Mouse (Mus musculus): ENCODE measurements around the gene Hist3h2a. TPM values are rescaled to one million over a fixed set of nuclear protein-coding genes. Genes with fewer than 3 reads are reported as not detected.

The Hist3h2a gene
- polyA plus RNA-seq, 1 experiment from 2014 or later: 28.3 TPM

DNA sequence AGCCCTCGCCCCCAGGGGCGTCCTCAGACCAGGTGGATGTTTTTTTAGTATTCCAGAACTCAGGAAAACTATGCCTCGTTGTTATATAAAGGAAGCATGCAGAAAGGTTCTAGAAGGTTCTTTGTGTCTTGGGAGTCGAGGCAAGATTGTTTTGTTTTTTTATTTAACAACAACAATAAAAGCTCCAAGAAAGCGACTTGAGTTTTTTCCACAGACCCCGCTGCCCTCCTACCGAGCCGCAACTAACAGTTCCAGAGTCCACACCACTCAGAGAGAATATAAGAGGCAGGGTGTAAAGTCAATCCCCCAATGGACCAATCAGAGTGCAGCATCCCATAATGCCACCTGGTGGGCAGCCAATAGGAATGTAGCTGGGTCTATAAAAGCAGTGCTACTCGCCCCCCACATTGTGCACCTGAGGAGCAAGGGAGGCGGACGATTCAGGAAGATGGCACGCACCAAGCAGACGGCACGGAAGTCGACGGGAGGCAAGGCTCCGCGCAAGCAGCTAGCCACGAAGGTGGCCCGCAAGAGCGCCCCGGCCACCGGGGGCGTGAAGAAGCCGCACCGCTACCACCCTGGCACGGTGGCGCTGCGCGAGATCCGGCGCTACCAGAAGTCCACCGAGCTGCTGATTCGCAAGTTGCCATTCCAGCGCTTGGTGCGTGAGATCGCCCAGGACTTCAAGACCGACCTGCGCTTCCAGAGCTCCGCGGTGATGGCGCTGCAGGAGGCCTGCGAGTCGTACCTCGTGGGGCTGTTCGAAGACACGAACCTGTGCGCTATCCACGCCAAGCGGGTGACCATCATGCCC is 7.1 kb downstream of the Hist3h2a start:
- 58% methylated on average over 50 of the region's 50 CpGs for WGBS
- ATAC-seq: no peak
- Histone ChIP-seq H3K4me2 (replicated peaks) (no peak overlapping the region), H3K4me1 (replicated peaks) (peaks cover 24% of the 10 kb centered on the region), H3K27ac (no peak overlapping the region), H3K36me3 (no peaks in the 10 kb centered on the region), H3K27me3 (replicated peaks) (peaks cover 11% of the 10 kb centered on the region; the same call in 1 of the 2 replicates), H3K9ac (no peak overlapping the region), H3K9me3 (no peaks in the 10 kb centered on the region), H3K4me3 (replicated peaks) (no peak overlapping the region)

DNA sequence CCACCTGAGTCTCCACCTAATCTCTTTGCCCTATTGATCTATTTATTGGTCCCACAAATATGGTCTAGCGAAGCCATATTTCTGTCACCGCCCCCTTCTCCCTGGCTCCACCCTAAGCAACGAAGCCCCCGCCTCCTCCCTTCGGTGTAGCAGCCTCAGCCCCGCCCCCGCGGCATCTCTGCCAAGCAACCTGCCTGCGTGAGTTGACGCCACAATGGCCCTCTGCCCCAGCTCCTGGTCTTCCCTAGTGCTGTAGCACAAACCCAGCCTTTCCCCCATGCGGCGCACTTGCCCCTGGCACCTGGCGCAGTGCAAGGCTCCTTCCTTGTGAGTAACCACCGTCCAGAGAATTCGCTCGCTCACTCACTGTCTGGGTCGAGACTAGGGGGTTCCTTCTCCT is 9.1 kb downstream of the Hist3h2a start:
- 37% methylated on average over 17 of the region's 17 CpGs for WGBS
- peaks cover 12% of the 10 kb centered on the region for H3K4me1 ChIP-seq (replicated peaks)
- no peaks in the 10 kb centered on the region for H3K36me3 ChIP-seq
- 0 out of 2 replicates have a peak overlapping the region, but pooled peaks have one; percentile 6 for H3K4me2 ChIP-seq (replicated peaks)
- no peak for ATAC-seq
- H3K9me3 ChIP-seq: no peaks in the 10 kb centered on the region
- no peak overlapping the region for H3K27ac ChIP-seq
- H3K27me3 ChIP-seq (replicated peaks): peaks cover 11% of the 10 kb centered on the region; the same call in 1 of the 2 replicates
- H3K4me3 ChIP-seq (replicated peaks): no peak overlapping the region
- no peak overlapping the region for H3K9ac ChIP-seq

DNA sequence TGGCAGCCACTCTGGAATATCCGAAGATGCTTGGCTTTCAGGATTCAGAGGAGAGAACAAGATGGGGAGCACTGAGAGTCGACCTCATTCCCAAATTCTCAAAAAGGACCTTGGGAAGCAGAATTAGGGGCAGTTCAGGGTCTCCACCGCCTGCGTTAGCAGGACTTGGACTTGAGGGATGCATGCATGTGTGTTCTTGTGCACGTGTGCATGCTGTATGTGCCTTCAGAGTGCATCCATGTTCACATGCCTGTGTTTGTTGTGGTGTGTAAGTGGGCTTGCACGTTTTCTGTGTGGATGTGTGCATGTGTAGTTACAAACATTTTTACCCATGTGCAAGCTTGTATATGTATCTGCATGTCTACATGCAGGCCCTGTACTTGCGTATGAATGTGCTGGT is 9.7 kb downstream of the Hist3h2a start:
- WGBS: 89% methylated on average over 7 of the region's 7 CpGs
- no peak overlapping the region for H3K9ac ChIP-seq
- no peak overlapping the region for H3K4me3 ChIP-seq (replicated peaks)
- H3K27ac ChIP-seq: no peak overlapping the region
- no peak for ATAC-seq
- no peaks in the 10 kb centered on the region for H3K36me3 ChIP-seq
- H3K4me1 ChIP-seq (replicated peaks): peaks cover 15% of the 10 kb centered on the region
- H3K27me3 ChIP-seq (replicated peaks): peaks cover 11% of the 10 kb centered on the region; the same call in 1 of the 2 replicates
- H3K9me3 ChIP-seq: no peaks in the 10 kb centered on the region
- H3K4me2 ChIP-seq (replicated peaks): no peak overlapping the region

DNA sequence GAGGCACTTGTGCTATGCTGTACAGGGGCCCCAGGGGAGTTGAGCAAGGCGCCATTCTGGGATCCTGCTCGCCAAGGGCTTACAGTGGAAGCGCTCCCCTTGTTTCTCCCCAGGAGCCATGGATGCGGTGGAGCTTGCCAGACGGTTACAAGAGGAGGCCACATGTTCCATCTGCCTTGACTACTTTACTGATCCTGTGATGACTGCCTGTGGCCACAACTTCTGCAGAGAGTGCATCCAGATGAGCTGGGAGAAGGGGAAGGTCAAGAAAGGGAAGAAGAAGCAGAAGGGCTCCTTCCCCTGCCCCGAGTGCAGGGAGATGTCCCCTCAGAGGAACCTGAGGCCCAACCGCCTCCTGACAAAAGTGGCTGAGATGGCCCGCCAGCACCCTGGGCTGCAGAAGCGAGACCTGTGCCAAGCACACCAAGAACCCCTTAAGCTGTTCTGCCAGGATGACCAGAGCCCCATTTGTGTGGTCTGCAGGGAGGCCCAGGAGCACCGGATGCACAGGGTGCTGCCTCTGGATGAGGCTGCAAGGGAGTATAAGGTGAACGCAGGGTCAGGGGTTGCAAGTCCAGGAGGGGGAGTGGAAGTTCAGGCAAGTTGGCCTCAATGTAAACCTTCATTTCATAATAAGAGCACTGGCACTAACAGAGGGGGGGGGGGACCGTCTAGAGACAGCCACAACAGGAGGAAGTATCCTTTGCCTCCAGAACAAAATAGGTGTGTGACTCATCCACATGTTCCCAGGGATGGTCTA is 10.7 kb downstream of the Hist3h2a start:
- ATAC-seq: peak; percentile 45; the same call in 1 of the 2 replicates
- H3K4me1 ChIP-seq (replicated peaks): peaks cover 14% of the 10 kb centered on the region
- H3K27me3 ChIP-seq (replicated peaks): peaks cover 11% of the 10 kb centered on the region; the same call in 1 of the 2 replicates
- no peaks in the 10 kb centered on the region for H3K36me3 ChIP-seq
- no peak overlapping the region for H3K4me3 ChIP-seq (replicated peaks)
- H3K9ac ChIP-seq: no peak overlapping the region
- WGBS: 42% methylated on average over 12 of the region's 12 CpGs
- no peak overlapping the region for H3K27ac ChIP-seq
- H3K9me3 ChIP-seq: no peaks in the 10 kb centered on the region
- no peak overlapping the region for H3K4me2 ChIP-seq (replicated peaks)

DNA sequence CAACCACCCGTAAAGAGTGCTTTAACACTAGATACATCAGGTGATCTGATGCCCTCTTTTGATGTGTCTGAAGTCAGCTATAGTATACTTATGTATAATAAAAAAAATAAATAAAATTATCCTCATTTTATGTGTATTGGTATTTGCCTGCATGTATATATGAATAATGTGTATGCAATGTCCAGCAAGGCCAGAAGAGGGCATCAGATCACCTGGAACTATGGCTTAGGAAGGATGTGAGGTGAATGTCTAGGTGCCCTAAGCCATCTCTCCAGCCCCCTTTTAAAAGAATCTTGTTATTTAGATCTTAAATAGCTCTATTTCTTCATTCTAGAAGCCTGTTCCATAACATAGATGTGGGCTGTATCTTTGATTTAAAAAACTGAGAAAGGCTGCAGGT is 12.9 kb downstream of the Hist3h2a start:
- 97% methylated on average over 1 of the region's 1 CpGs for WGBS
- no peak overlapping the region for H3K4me3 ChIP-seq (replicated peaks)
- peaks cover 17% of the 10 kb centered on the region for H3K4me1 ChIP-seq (replicated peaks)
- no peak overlapping the region for H3K9ac ChIP-seq
- no peak for ATAC-seq
- H3K27me3 ChIP-seq (replicated peaks): 0 out of 2 replicates have a peak, but pooled peaks cover 3% of the 10 kb centered on the region
- no peaks in the 10 kb centered on the region for H3K9me3 ChIP-seq
- no peak overlapping the region for H3K27ac ChIP-seq
- no peak overlapping the region for H3K4me2 ChIP-seq (replicated peaks)
- H3K36me3 ChIP-seq: no peaks in the 10 kb centered on the region; the same call in 1 of the 2 replicates

DNA sequence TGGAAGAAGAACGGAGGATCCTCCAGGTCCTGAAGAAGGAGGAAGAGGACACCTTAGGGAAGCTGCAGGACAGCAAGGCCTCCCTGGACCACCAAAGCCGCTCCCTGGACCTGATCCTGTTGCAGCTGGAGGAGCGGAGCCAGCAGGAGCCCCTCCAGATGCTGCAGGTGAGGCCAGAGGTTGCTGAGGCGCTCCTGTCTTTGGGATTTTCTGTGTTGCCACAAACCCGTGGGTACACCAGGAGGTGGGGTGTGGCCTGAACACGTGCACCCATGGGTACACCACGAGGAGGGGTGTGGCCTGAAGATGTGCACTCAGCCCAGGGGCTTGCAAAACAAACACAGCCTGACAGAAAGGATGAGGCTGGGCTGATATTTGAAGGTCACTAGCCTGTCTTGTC is 14.1 kb downstream of the Hist3h2a start:
- Histone ChIP-seq H3K36me3 (no peaks in the 10 kb centered on the region; the same call in 1 of the 2 replicates), H3K4me2 (replicated peaks) (no peak overlapping the region), H3K4me1 (replicated peaks) (peaks cover 17% of the 10 kb centered on the region), H3K27ac (no peak overlapping the region), H3K9me3 (no peaks in the 10 kb centered on the region), H3K4me3 (replicated peaks) (no peak overlapping the region), H3K9ac (no peak overlapping the region), H3K27me3 (replicated peaks) (no peaks in the 10 kb centered on the region)
- WGBS: 76% methylated on average over 7 of the region's 7 CpGs
- no peak for ATAC-seq

DNA sequence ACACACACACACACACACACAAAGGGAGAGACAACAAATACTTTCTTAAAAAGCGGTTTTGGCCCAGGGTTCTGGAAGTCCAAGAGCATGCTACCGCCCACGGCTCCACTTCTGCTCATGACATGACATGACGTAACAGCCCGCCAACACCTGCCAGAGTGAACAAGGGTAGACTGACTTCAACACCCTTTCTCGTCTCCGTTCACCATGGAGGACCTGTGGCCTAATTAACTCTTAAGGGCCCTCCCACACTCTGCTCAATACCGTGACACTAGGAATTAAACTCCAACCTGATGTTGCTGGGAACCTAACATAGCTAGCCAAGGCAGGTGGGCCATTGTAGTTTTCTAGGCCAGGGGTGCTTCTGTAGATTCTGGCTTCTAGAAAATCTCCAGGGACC is 14.5 kb downstream of the Hist3h2a start:
- ATAC-seq: peak; percentile 23; the same call in 1 of the 2 replicates
- no peaks in the 10 kb centered on the region; the same call in 1 of the 2 replicates for H3K36me3 ChIP-seq
- H3K27me3 ChIP-seq (replicated peaks): no peaks in the 10 kb centered on the region
- WGBS: 77% methylated on average over 8 of the region's 8 CpGs
- no peak overlapping the region for H3K4me2 ChIP-seq (replicated peaks)
- H3K9ac ChIP-seq: no peak overlapping the region
- peaks cover 17% of the 10 kb centered on the region for H3K4me1 ChIP-seq (replicated peaks)
- H3K27ac ChIP-seq: no peak overlapping the region
- H3K4me3 ChIP-seq (replicated peaks): no peak overlapping the region
- H3K9me3 ChIP-seq: no peaks in the 10 kb centered on the region

DNA sequence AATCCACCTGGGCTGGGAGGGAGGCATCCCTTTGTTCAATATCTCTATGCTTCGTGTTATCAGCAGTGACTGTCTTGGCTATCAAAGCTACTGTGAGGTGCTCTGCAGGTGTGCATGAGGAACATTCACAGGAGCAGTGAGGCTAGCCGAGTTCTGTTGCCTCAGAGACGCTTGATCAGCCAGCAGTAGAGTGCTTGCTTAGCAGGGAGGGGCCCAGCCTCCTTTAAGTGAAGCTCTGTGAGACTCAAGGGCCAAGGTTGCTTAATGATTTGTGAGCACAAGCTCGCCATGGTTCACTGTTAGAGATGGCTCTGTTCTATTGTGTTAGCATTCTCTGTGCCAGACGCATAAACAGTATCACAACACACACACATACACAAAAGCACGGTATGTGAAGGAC is 15.2 kb downstream of the Hist3h2a start:
- Histone ChIP-seq H3K4me1 (replicated peaks) (peaks cover 17% of the 10 kb centered on the region), H3K9me3 (no peaks in the 10 kb centered on the region), H3K27ac (peak overlapping the region; percentile 8; the same call in 1 of the 2 replicates), H3K27me3 (replicated peaks) (no peaks in the 10 kb centered on the region), H3K4me2 (replicated peaks) (no peak overlapping the region), H3K4me3 (replicated peaks) (no peak overlapping the region), H3K9ac (no peak overlapping the region), H3K36me3 (no peaks in the 10 kb centered on the region; the same call in 1 of the 2 replicates)
- WGBS: 53% methylated on average over 6 of the region's 6 CpGs
- peak; percentile 76 for ATAC-seq

DNA sequence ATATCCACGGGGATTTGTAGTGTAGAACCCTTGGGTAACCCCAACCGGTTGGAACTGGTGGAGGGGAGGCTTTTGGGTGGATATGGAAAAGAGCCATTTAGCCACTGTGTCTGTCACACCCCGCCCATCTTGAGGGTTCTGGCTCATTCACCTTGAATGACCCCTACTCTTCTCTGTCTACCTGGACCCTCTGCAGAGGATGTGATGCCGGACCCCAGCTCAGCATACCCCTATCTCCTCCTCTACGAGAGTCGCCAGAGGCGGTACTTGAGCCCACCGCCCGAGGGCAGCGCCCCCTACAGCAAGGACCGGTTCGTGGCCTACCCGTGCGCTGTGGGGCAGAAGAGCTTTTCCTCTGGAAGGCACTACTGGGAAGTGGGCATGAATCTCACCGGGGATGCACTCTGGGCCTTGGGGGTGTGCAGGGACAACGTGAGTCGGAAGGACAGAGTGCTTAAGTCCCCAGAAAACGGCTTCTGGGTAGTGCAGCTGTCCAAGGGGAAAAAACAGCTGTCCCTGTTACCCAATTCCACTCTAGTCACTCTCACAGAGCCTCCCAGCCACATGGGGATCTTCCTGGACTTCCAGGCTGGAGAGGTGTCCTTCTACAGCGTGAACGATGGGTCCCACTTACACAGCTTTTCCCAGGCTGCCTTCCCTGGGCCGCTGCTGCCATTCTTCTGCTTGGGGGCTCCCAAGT is 16.5 kb downstream of the Hist3h2a start:
- no peak overlapping the region for H3K9ac ChIP-seq
- H3K9me3 ChIP-seq: no peaks in the 10 kb centered on the region
- WGBS: 88% methylated on average over 21 of the region's 21 CpGs
- ATAC-seq: no peak
- H3K4me2 ChIP-seq (replicated peaks): no peak overlapping the region
- peaks cover 12% of the 10 kb centered on the region; the same call in 1 of the 2 replicates for H3K4me1 ChIP-seq (replicated peaks)
- H3K27me3 ChIP-seq (replicated peaks): no peaks in the 10 kb centered on the region
- H3K36me3 ChIP-seq: no peaks in the 10 kb centered on the region; the same call in 1 of the 2 replicates
- H3K4me3 ChIP-seq (replicated peaks): no peak overlapping the region
- H3K27ac ChIP-seq: no peak overlapping the region

DNA sequence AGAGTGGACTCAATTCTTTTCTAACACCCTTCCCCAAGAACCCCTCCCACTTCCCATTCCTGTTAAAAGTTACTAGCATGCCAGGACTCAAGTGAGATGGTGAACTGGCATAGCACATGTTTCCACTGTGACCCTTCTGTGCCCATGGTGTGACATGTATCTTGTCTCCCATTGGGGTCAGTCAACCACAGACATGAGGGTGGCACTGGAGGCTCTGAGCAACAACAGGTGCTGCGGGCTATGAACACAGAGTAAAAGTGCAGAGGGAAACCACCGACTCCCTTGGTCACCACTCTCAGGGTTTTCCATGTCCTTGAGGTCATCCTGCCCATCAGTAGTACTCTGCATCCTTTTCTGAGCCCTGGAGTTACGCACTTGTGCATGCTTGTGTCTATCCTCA is 17.3 kb downstream of the Hist3h2a start:
- Histone ChIP-seq H3K4me1 (replicated peaks) (peaks cover 12% of the 10 kb centered on the region; the same call in 1 of the 2 replicates), H3K9me3 (no peaks in the 10 kb centered on the region), H3K27ac (no peak overlapping the region), H3K27me3 (replicated peaks) (no peaks in the 10 kb centered on the region), H3K9ac (no peak overlapping the region), H3K4me2 (replicated peaks) (no peak overlapping the region), H3K36me3 (no peaks in the 10 kb centered on the region; the same call in 1 of the 2 replicates), H3K4me3 (replicated peaks) (no peak overlapping the region)
- no peak for ATAC-seq
- 91% methylated on average over 3 of the region's 3 CpGs for WGBS

DNA sequence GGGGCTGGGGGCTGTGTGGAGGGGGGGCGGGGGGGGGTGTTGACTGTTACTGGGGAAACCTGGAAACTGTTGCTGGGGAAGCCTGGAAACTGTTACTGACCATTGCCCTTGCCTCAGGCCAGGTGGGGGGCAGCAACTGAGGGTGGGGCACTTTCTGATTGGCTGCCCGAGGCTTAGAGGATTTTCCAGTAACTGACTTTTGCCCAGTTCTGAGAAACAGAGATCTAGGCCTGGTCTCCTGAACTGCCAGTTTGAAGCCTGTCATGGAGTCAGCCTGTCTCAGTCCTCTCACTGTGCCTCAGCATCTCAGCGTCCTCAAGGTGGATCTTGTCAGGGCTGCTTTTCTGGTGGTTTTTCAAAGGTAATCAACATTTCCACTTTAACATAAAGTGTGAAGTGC is 19.9 kb downstream of the Hist3h2a start:
- Histone ChIP-seq H3K27me3 (replicated peaks) (no peaks in the 10 kb centered on the region), H3K27ac (no peak overlapping the region), H3K9ac (no peak overlapping the region), H3K4me1 (replicated peaks) (peaks cover 17% of the 10 kb centered on the region), H3K9me3 (no peaks in the 10 kb centered on the region), H3K36me3 (no peaks in the 10 kb centered on the region; the same call in 1 of the 2 replicates), H3K4me2 (replicated peaks) (no peak overlapping the region), H3K4me3 (replicated peaks) (no peak overlapping the region)
- no peak for ATAC-seq
- WGBS: 94% methylated on average over 3 of the region's 3 CpGs

DNA sequence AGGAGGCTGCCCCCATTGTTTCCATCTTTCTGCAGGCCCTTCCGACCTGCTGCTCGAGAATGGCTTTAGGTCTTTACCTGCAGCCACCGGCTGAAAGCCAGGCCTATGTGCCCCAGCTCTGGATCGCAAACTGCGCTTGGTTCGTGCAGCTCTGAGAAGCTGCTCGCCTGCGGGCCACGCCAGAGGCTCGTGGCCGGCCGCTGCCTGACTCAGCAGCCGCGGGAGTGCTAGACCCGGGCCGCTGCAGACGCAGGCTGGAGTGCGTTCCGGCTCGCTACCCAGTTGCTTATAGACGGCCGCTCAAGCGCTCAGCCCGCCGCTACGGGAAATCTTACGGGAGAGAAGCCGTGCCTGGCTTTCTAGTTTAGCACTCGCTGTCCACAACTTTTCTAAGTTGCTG is 22.7 kb downstream of the Hist3h2a start:
- Histone ChIP-seq H3K4me2 (replicated peaks) (peak overlapping the region; percentile 96), H3K36me3 (peaks cover 3% of the 10 kb centered on the region; the same call in 1 of the 2 replicates), H3K4me1 (replicated peaks) (peaks cover 28% of the 10 kb centered on the region), H3K27ac (peak overlapping the region; percentile 54), H3K9ac (peak overlapping the region; percentile 84), H3K4me3 (replicated peaks) (peak overlapping the region; percentile 93), H3K9me3 (no peaks in the 10 kb centered on the region), H3K27me3 (replicated peaks) (no peaks in the 10 kb centered on the region)
- ATAC-seq: peak; percentile 44
- WGBS: under 1% methylated on average over 29 of the region's 29 CpGs
